Mouse (Mus musculus): ENCODE data around the gene Qpctl. TPM values are rescaled to one million over a fixed set of nuclear protein-coding genes. Genes with fewer than 3 reads are reported as not detected.

Gene Qpctl
- 1 to 10 TPM; 1.5 to 2.0 TPM for total RNA-seq (2021)
- long read RNA-seq, experiment 1, partial matches to known transcripts: 0 of 8 reads
- long read RNA-seq, experiment 1, other reads (novel, unspliced or antisense): 7 of 8 reads
- long read RNA-seq, experiment 2, partial matches to known transcripts: 0 of 6 reads
- long read RNA-seq, experiment 2, other reads (novel, unspliced or antisense): 6 of 6 reads

- DNase-seq: peak; percentile 96 to 98
- intact Hi-C loops (cut with DNase I): no loop called here
These were observed at the start of gene Qpctl for GRCm38 (mm10) chr7:19148875-19149541. TSS of gene Qpctl (minus strand) at chr7:19149291.

- intact Hi-C loops (cut with DNase I): no loop called here
- no peak for DNase-seq
These were observed 48.9 kb upstream of the Qpctl start for GRCm38 (mm10) chr7:19197985-19198384.

- no peak for DNase-seq
- intact Hi-C loops (cut with DNase I): no loop called here
These were observed 47.6 kb upstream of the Qpctl start for GRCm38 (mm10) chr7:19196676-19197075.

- intact Hi-C loops (cut with DNase I): no loop called here
- DNase-seq: no peak
These were observed 45.6 kb upstream of the Qpctl start for GRCm38 (mm10) chr7:19194676-19195075.

- intact Hi-C loops (cut with DNase I): no loop called here
- no peak for DNase-seq
These were observed 35.7 kb upstream of the Qpctl start for GRCm38 (mm10) chr7:19184758-19185157.

GRCm38 (mm10) chr7:19184250-19184649 lies 35.2 kb upstream of the Qpctl start:
- intact Hi-C loops (cut with DNase I): no loop called here
- DNase-seq: no peak

- intact Hi-C loops (cut with DNase I): no loop called here
- no peak for DNase-seq
These were observed 31.9 kb upstream of the Qpctl start for GRCm38 (mm10) chr7:19180862-19181429.

- intact Hi-C loops (cut with DNase I): loop anchor here (2.0 to 5.0 kb wide), 4 partner anchors 27 to 162 kb away; partner anchors contain the start of genes Ercc1, Ppm1n and Rtn2
- DNase-seq: no peak
These were observed 30.8 kb upstream of the Qpctl start for GRCm38 (mm10) chr7:19179936-19180335.

- DNase-seq: peak; percentile 44 to 58
- intact Hi-C loops (cut with DNase I): loop anchor here (2.0 to 5.0 kb wide), 4 partner anchors 28 to 163 kb away; partner anchors contain the start of genes Ercc1, Ppm1n and Rtn2
These were observed 30.1 kb upstream of the Qpctl start for GRCm38 (mm10) chr7:19179173-19179572.

- peak; percentile 59 to 69 for DNase-seq
- intact Hi-C loops (cut with DNase I): loop anchor here (2.0 to 5.0 kb wide), 4 partner anchors 28 to 164 kb away; partner anchors contain the start of genes Ercc1, Ppm1n and Rtn2
These were observed 29.5 kb upstream of the Qpctl start for GRCm38 (mm10) chr7:19178443-19179092.

- intact Hi-C loops (cut with DNase I): loop anchor here (2.0 to 5.0 kb wide), 4 partner anchors 29 to 164 kb away; partner anchors contain the start of genes Ercc1, Ppm1n and Rtn2
- DNase-seq: no peak
These were observed 28.9 kb upstream of the Qpctl start for GRCm38 (mm10) chr7:19178035-19178434.

GRCm38 (mm10) chr7:19177216-19177615 lies 28.1 kb upstream of the Qpctl start:
- intact Hi-C loops (cut with DNase I): loop anchor here (5.0 kb wide), 3 partner anchors 105 to 165 kb away; partner anchors contain the start of genes Ercc1, Ppm1n and Rtn2
- no peak for DNase-seq

- DNase-seq: no peak
- intact Hi-C loops (cut with DNase I): loop anchor here (5.0 kb wide), 3 partner anchors 106 to 166 kb away; partner anchors contain the start of genes Ercc1, Ppm1n and Rtn2
These were observed 27.4 kb upstream of the Qpctl start for GRCm38 (mm10) chr7:19176516-19176947.

GRCm38 (mm10) chr7:19175708-19176515 lies 26.8 kb upstream of the Qpctl start, which contains the start of gene Eml2:
TSS of gene Eml2 (plus strand) at chr7:19176421.
- intact Hi-C loops (cut with DNase I): loop anchor here (5.0 kb wide), 3 partner anchors 106 to 166 kb away; partner anchors contain the start of genes Ercc1, Ppm1n and Rtn2

GRCm38 (mm10) chr7:19172874-19173273 lies 23.8 kb upstream of the Qpctl start:
- intact Hi-C loops (cut with DNase I): loop anchor here (2.0 kb wide), 1 partner anchor 16 kb away; no protein-coding TSS in a partner anchor
- DNase-seq: peak; percentile 65 to 82

More at GRCm38 (mm10) chr7:19175708-19176515, 26.8 kb upstream of the Qpctl start, which contains the start of gene Eml2:
- no peak for DNase-seq

GRCm38 (mm10) chr7:19171831-19172230 lies 22.7 kb upstream of the Qpctl start:
- intact Hi-C loops (cut with DNase I): loop anchor here (2.0 kb wide), 1 partner anchor 15 kb away; no protein-coding TSS in a partner anchor
- DNase-seq: no peak

GRCm38 (mm10) chr7:19170142-19170541 lies 21.1 kb upstream of the Qpctl start:
- intact Hi-C loops (cut with DNase I): no loop called here
- DNase-seq: no peak

GRCm38 (mm10) chr7:19169506-19169905 lies 20.4 kb upstream of the Qpctl start:
- intact Hi-C loops (cut with DNase I): no loop called here
- no peak for DNase-seq

GRCm38 (mm10) chr7:19166990-19167389 lies 17.9 kb upstream of the Qpctl start:
- intact Hi-C loops (cut with DNase I): no loop called here
- no peak for DNase-seq

Measured in gastrocnemius, postnatal 36 days (tissue).